Mouse (Mus musculus) myocyte (in vitro differentiated cells): Measurements from ENCODE around the gene Camk1d.

Experiments
- E2F4 ChIP-seq: IDR thresholded peaks from one replicate; pipeline ENCODE4 v1.6.1; 2011; ENCODE audit warnings: mild to moderate bottlenecking, control low read depth, moderate library complexity; ENCODE audit not compliant: insufficient read depth
- POLR2A ChIP-seq: IDR thresholded peaks from one replicate; pipeline ENCODE4 v1.6.1; 2011; ENCODE audit warnings: low read depth, mild to moderate bottlenecking, control low read depth, moderate library complexity; ENCODE audit not compliant: insufficient read length
- SRF ChIP-seq: IDR thresholded peaks from one replicate; pipeline ENCODE4 v1.6.1; 2011; ENCODE audit warnings: low read depth; ENCODE audit not compliant: control insufficient read depth, insufficient read length
- USF1 ChIP-seq: IDR thresholded peaks from one replicate; pipeline ENCODE4 v1.6.1; 2011; ENCODE audit warnings: low read depth, mild to moderate bottlenecking, control low read depth, moderate library complexity

DNA sequence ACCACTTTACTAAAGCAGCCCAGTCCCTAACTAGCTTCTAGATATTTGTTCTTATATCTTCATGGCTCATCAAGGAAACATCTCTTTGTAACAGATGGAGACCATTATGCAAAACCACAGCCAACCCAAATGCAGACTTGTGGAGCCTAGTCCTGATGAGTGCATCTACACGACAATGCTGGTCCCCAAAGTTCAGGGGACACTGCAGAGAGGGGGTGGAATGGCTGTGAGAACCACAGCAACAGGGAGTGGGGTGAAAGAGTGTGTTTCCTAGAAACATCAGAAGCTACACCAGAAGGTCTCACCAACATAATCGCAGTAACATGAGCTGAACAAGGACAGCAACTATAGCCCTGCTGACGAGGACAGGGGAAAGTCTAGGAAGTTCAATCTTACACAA is 152.9 kb downstream of the Camk1d start:
- TF ChIP-seq POLR2A (no peak), USF1 (no peak), E2F4 (no peak), SRF (no peak)
